Mouse (Mus musculus): Measurements from ENCODE around the gene Ces2f. TPM values are rescaled to one million over a fixed set of nuclear protein-coding genes. Genes with fewer than 3 reads are reported as not detected.

Gene Ces2f
- not detected for total RNA-seq (2023)

DNA sequence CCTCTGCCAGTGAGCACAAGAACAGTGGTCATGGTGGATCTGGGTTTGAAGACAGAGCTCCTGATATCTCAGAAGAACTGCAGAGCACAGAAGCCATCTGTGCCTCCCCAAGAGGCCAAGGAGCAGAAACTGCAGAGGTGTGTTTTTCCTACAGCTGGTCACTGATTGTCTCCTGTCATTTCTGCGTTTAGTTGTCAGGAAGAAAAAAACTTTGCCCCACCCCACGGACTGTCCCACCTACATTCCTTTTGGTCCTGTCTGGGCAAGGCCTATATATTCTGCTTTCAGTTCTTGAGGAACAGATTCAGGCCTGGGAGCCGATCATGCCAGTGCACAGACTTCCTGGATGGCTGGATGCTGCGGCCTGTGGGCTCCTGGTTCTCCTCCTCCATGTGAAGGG is at the start of gene Ces2f:
Gene Ces2f (plus strand): TSS at position 301 of the 400 bp plus-strand sequence.

DNA sequence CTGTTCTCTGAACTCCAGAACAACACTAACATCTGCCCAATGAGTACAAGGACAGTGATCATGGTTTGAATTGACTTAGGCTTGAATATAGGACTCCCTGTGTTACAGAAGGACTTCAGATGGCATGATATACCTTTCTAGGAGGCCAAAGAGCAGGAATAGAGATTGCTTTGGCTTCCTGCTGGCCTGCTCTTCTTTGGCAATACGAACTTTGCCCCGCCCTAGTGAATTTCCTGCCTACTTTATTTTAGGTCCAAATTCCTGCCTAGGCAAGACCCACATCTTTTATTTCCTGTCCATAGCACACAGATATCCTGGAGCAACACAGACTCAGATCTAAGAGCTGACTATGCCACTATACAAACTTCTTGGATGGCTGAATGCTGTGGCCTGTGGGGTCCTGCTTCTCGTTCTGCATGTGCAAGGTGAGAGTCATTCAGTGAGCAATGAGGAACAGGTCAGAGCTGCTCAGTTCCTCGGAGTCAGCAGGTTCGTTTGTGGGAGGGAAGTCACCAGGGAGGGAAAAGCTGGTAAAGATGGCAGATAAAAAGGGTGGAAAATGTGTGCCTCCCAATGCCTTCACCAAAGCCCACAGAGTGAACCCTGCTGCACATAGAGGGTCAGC is 21.1 kb upstream of the Ces2f start, which contains the start of gene Ces2e:
Gene Ces2e (plus strand): TSS at position 289 of the 625 bp plus-strand sequence.

GRCm38 (mm10) chr8:104961537-104961961 is 14.4 kb downstream of the Ces2f start, which contains the start of gene Ces2g:
TSS of gene Ces2g (plus strand) at chr8:104961718.

GRCm38 (mm10) chr8:105000586-105000985 is 53.4 kb downstream of the Ces2f start, which contains the start of gene Ces2h:
TSS of gene Ces2h (plus strand) at chr8:105000853.

Other genes starting within 250 kb of the Ces2f start
- not detected for gene Ces2a, start 213.4 kb upstream of the Ces2f start, total RNA-seq (2023)
- not detected for gene Ces2b, start 115.8 kb upstream of the Ces2f start, total RNA-seq (2023)
- gene Ces2c, start 100.3 kb upstream of the Ces2f start, total RNA-seq (2023) = not detected
- gene Ces2e, start 21.1 kb upstream of the Ces2f start, total RNA-seq (2023) = not detected
- gene Ces2g, start 14.4 kb downstream of the Ces2f start, total RNA-seq (2023) = 0.18 TPM
- gene Ces2h, start 53.5 kb downstream of the Ces2f start, total RNA-seq (2023) = not detected
- not detected for gene Ces3a, start 101.2 kb downstream of the Ces2f start, total RNA-seq (2023)
- gene Ces3b, start 136.4 kb downstream of the Ces2f start, total RNA-seq (2023) = not detected
- not detected for gene Ces4a, start 184.4 kb downstream of the Ces2f start, total RNA-seq (2023)
- gene Cbfb, start 223.3 kb downstream of the Ces2f start, total RNA-seq (2023) = 104 TPM